Mouse (Mus musculus): Measurements from ENCODE around the gene Prss27.

Prss27 gene

GRCm38 (mm10) chr17:24037844-24038243, at the start of gene Prss27:
Prss27 (plus strand) TSS chr17:24038144.
- DNase-seq (ENCODE audit: low read depth, low spot score), result no peak

- DNase-seq (ENCODE audit: low read depth, low spot score), result no peak
Observed at GRCm38 (mm10) chr17:23989802-23990201, 48.1 kb upstream of the Prss27 start.

- DNase-seq (ENCODE audit: low read depth, low spot score), result no peak
Observed at GRCm38 (mm10) chr17:23992789-23993553, 45.0 kb upstream of the Prss27 start.

GRCm38 (mm10) chr17:23993559-23994428, 44.1 kb upstream of the Prss27 start:
- peak; percentile 94 for DNase-seq (ENCODE audit: low read depth, low spot score)

GRCm38 (mm10) chr17:23994667-23995066, 43.3 kb upstream of the Prss27 start:
- no peak for DNase-seq (ENCODE audit: low read depth, low spot score)

- no peak for DNase-seq (ENCODE audit: low read depth, low spot score)
Observed at GRCm38 (mm10) chr17:23995421-23995820, 42.5 kb upstream of the Prss27 start.

GRCm38 (mm10) chr17:23997901-23998300, 40.0 kb upstream of the Prss27 start, which contains the start of gene Prss22:
Prss22 (minus strand) TSS chr17:23998100.
- DNase-seq (ENCODE audit: low read depth, low spot score), result no peak

- no peak for DNase-seq (ENCODE audit: low read depth, low spot score)
Observed at GRCm38 (mm10) chr17:23998383-23998782, 39.6 kb upstream of the Prss27 start.

- no peak for DNase-seq (ENCODE audit: low read depth, low spot score)
Observed at GRCm38 (mm10) chr17:24000404-24000803, 37.5 kb upstream of the Prss27 start.

GRCm38 (mm10) chr17:24004071-24004665, 33.8 kb upstream of the Prss27 start:
- DNase-seq (ENCODE audit: low read depth, low spot score), result no peak

- DNase-seq (ENCODE audit: low read depth, low spot score), result no peak
Observed at GRCm38 (mm10) chr17:24005049-24005448, 32.9 kb upstream of the Prss27 start.

GRCm38 (mm10) chr17:24006930-24007329, 31.0 kb upstream of the Prss27 start:
- DNase-seq (ENCODE audit: low read depth, low spot score), result no peak

- no peak for DNase-seq (ENCODE audit: low read depth, low spot score)
Observed at GRCm38 (mm10) chr17:24007391-24007790, 30.6 kb upstream of the Prss27 start.

- DNase-seq (ENCODE audit: low read depth, low spot score), result no peak
Observed at GRCm38 (mm10) chr17:24008105-24008504, 29.8 kb upstream of the Prss27 start.

- DNase-seq (ENCODE audit: low read depth, low spot score), result no peak
Observed at GRCm38 (mm10) chr17:24009617-24010016, 28.3 kb upstream of the Prss27 start.

GRCm38 (mm10) chr17:24012921-24013320, 25.0 kb upstream of the Prss27 start:
- DNase-seq (ENCODE audit: low read depth, low spot score), result no peak

- DNase-seq (ENCODE audit: low read depth, low spot score), result peak; percentile 51
Observed at GRCm38 (mm10) chr17:24014433-24014965, 23.4 kb upstream of the Prss27 start.

- peak; percentile 80 for DNase-seq (ENCODE audit: low read depth, low spot score)
Observed at GRCm38 (mm10) chr17:24015727-24016126, 22.2 kb upstream of the Prss27 start.

- DNase-seq (ENCODE audit: low read depth, low spot score), result no peak
Observed at GRCm38 (mm10) chr17:24020696-24021095, 17.2 kb upstream of the Prss27 start.

GRCm38 (mm10) chr17:24021375-24022199, 16.4 kb upstream of the Prss27 start:
- no peak for DNase-seq (ENCODE audit: low read depth, low spot score)

- no peak for DNase-seq (ENCODE audit: low read depth, low spot score)
Observed at GRCm38 (mm10) chr17:24029477-24029876, 8.5 kb upstream of the Prss27 start.

Measured in ES-CJ7 (cell line).